Mouse (Mus musculus) left cerebral cortex, postnatal 14 days (tissue): ENCODE results near the gene Stk11. TPM values are rescaled to one million over a fixed set of nuclear protein-coding genes. Genes with fewer than 3 reads are reported as not detected.

ENCODE experiments used
- DNase-seq, 2 experiments: peaks; one replicate each; pipeline ENCODE4 v3.0.0; 2021 to 2022; ENCODE audit warnings: low spot score in 2 of 2, mixed read lengths in 1 of 2
- intact Hi-C: fragments of 180-260 bp; cut with DNase I; formaldehyde crosslinking; loops from one replicate; pipeline ENCODE4 v1.15.1; 2025
- total RNA-seq, 2 experiments: library from RNA; stranded (reverse); gene quantifications; 2 replicates each; pipeline ENCODE4 v1.2.3; 2021

Gene Stk11
- total RNA-seq, 2 experiments from 2014 or later = 86.2 to 90.8 TPM

DNA sequence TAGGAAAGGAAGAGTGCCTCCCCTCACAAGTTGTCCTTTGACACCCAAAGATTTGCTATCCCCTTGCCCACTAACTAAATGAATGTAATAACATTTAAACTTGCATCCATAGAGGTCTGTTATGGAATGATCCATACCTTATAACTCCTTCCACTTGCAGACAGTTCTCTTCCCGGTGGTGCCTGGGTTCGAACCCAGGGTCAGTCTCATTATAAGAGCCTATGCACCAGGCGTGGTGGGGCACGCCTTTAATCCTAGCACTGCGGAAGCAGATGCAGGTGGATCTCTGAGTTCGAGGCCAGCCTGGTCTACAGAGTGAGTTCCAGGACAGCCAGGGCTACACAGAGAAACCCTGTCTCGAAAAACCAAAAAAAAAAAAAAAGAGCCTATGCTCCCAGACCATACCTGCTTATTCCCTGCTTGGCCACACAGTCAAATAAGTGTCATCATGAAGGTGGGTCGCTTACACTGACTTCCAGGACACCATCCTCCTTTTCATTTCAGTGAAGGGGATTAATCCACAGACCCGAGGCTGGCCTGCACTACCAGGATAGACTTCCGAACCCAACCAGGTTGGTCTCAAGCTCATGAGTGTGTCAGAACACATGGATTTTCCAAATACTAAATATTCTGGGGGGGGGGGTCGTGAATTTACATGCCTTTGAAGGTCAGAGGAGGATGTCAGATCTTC is 24.5 kb downstream of the Stk11 start:
- no peak for DNase-seq
- intact Hi-C loops = no loop called here

DNA sequence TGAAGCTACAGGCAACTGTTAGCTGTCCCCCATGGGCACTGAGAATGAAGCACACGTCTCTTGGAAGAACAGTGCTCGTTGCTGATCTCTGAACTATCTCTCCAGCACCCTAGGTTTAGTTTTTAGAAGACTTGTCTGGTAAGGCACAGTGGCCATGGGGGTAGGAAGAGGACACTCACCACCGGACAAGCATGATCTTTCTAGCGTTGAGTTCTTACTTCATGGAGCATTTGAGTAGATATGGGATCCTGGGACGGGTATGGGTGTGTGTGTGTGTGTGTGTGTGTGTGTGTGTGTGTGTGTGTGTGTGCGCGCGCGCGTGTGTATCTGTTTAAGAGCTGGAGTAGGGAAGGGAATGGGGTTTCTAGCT is 25.0 kb downstream of the Stk11 start, which contains the start of gene Cbarp:
Cbarp (minus strand) TSS at position 170 of the 370 bp plus-strand sequence.
- no peak for DNase-seq
- intact Hi-C loops = no loop called here

DNA sequence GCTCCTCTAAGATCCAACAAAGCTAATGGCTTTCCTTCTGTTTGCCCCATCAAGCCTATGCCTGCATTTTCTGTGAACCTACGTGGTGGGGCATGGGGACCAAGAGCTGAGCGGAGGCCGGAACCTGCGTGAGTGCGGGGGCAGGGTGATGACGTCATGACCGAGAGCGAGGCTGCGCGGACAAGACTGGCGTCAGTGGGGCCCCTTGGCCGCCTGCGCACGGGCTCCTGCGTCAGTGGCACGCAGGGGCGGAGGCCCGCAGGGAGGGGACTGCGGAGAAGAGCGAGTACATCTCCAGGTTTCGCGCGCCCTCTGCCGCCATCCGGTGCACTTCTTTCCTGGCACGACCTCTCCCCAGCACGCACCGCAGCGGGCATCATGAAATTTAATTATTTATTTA is 25.6 kb downstream of the Stk11 start:
- intact Hi-C loops = no loop called here
- DNase-seq = peak; percentile 97 to 98

DNA sequence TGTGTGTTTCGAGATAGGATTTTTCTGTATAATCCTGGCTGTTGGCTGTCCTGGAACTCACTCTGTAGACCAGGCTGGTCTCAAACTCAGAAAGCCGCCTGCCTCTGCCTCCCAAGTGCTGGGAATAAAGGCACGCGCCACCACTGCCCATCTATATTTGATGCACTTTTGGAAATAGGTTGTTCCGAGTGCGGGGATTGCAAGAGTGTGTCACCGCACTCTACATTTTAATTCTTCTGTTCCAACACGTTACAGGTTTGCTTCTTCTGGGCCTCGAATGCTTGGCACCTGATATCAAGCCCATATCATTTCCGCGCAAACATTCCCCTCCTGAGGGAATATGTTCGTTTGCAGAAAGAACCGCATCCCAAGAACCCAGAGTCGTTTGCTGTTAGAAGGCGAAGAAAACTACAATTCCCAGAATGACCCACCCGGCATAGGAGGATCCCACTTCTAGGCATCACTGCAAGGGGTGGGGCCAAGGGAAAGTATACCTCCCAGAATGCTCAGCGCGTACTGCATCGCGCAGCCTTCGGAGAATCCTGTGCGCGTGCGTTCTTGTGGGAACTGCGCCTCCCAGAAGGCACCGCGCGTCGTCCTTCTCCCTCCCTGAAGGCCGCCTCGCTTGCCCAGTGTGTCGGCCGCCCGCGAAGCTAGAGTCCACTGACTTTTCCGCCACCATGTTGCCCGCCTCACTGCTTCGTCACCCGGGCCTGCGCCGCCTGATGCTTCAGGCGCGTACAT is 26.4 kb downstream of the Stk11 start:
- peak; percentile 95 to 97 for DNase-seq
- intact Hi-C loops = no loop called here

GRCm38 (mm10) chr10:80142530-80142925 is 26.9 kb downstream of the Stk11 start:
- no peak for DNase-seq
- intact Hi-C loops = no loop called here

GRCm38 (mm10) chr10:80143664-80144063 is 28.1 kb downstream of the Stk11 start:
- intact Hi-C loops = no loop called here
- DNase-seq = no peak

- no peak for DNase-seq
- intact Hi-C loops = no loop called here
These were observed 28.6 kb downstream of the Stk11 start for GRCm38 (mm10) chr10:80144159-80144558.

DNA sequence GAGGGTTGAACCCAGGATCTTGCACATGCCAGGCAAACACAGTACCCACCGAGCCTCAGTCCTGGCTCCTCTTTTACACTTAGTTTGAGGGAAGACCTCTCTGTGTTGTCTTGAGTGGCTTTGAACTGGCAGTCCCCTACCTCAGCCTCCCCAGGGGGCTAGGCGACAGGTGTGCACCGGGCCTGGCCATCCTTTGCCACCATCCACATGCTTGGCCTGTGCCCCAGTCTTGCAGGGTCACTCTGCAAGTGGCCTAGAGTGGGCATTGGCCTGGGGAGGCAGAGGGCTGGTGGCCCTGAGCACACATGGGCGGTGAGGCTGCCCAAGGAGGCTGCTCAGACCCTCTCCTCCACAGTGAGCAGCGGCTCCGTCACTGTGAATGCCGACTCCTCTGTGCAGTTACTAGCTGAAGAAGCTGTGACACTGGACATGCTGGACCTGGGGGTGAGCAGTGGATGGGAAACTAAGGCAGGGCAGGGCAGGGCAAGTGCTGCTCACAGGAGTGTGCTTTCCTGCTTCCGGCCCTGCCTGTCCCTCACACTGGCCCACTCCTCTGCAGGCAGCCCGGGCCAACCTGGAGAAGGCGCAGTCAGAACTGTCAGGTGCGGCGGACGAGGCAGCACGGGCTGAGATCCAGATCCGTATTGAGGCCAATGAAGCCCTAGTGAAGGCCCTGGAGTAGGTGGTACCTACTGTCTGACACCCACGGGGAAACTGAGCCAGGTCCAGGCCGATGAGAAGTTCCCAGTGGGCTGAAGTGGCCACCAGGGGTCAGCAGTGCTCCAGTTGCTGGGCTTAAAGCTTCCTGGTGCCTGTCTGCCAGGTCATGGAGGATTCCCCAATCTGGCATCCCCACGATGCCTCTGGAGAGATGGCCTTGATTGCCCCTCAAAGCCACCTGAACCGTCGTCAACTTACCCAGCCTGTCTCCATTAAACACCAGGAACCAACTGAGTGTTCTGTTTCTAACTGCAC is 29.5 kb downstream of the Stk11 start:
- peak; percentile 77 to 80 for DNase-seq
- intact Hi-C loops = no loop called here

- DNase-seq = peak in 1 of 2 experiments; percentile 30
- intact Hi-C loops = no loop called here
These were observed 30.3 kb downstream of the Stk11 start for GRCm38 (mm10) chr10:80145896-80146295.

- intact Hi-C loops = no loop called here
- peak in 1 of 2 experiments; percentile 39 for DNase-seq
These were observed 31.0 kb downstream of the Stk11 start for GRCm38 (mm10) chr10:80146568-80147011.

GRCm38 (mm10) chr10:80147146-80147718 is 31.6 kb downstream of the Stk11 start:
- DNase-seq = no peak
- intact Hi-C loops = no loop called here

- peak in 1 of 2 experiments; percentile 74 for DNase-seq
- intact Hi-C loops = loop anchor here (1.0 kb wide), 1 partner anchor 17 kb away; the partner anchor contains the start of gene Cirbp
These were observed 32.4 kb downstream of the Stk11 start, which contains the start of gene Midn for GRCm38 (mm10) chr10:80147719-80148601. Midn (plus strand) TSS chr10:80148272.

- intact Hi-C loops = loop anchor here (1.0 kb wide), 1 partner anchor 17 kb away; the partner anchor contains the start of gene Cirbp
- peak; percentile 93 to 95 for DNase-seq
These were observed 33.1 kb downstream of the Stk11 start for GRCm38 (mm10) chr10:80148610-80149290.

- peak; percentile 99 for DNase-seq
- intact Hi-C loops = no loop called here
These were observed 34.0 kb downstream of the Stk11 start for GRCm38 (mm10) chr10:80149291-80150225.

DNA sequence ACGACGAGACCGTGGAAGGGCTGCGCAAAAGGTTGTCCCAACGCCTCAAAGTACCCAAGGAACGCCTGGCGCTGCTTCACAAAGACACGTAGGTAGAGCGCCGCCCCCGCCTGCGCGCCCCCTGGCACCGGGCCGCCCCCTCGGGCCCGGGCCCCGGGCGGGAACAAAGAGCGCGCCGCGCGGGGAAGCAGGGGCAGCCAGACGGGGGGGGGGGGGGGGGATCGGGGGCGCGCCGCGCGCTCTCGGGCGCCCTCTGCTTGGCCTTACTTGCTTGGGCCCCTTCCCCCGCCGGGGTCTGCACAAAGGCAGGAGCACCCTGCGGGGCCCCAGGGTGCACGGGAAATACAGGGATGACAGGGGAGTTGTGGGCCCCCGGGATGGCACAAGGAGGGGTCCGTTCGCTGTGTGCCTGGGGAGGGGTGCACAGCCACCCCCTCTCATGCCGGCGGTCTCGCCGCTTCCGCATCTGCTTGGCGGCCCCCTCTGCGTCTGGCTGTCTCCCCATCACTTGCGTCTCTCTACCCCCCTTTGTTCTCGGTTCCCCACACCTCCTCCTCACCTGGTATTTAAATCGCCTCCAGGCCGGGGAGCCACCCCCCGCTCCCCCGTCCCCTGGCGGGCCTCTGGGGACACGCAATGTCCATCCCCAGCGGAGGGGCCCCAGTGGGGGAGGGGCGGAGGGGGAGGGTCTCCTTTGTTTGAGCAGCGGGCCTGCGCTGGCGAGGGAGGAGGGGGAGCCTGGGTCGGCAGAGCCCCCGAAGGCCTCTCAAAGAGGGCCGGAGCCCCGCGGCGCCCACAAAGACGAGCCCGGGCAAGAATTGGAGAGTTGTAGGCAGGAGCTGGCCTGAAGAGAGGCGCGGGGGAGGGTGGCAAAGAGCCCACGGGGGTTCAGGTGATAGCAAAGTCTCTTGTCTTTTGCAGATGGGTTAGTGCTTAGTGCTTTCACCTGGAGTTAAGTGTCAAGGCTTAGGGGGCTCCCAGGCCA is 34.9 kb downstream of the Stk11 start:
- intact Hi-C loops = no loop called here
- peak; percentile 59 to 63 for DNase-seq
